Mouse (Mus musculus) stomach, postnatal 0 days (tissue): Measurements from ENCODE around the gene 2310057N15Rik. TPM values are rescaled to one million over a fixed set of nuclear protein-coding genes. Genes with fewer than 3 reads are reported as not detected.
"Not testable (repeated sequence)": the region's sequence is repeated elsewhere in the genome, so short reads cannot be mapped to it uniquely, and the experiment has no call there.

ENCODE experiments used
- ATAC-seq: fragments of 200-750 bp; cut with Nextera tagmentation; 2 replicates; pipeline ENCODE4 v1.8.0; 2017; ENCODE audit not compliant: low FRiP score, low TSS enrichment
- DNase-seq: peaks from one replicate; pipeline ENCODE4 v3.0.0-alpha.2; 2016; ENCODE audit warnings: low spot score
- H3K27ac ChIP-seq: fragments of 300-500 bp; sonication (generic); replicated peaks from 2 replicates; pipeline ENCODE4 v1.5.1; 2014; ENCODE audit warnings: mild to moderate bottlenecking, control low read depth
- H3K27me3 ChIP-seq: fragments of 300-500 bp; sonication (generic); 2 replicates; pipeline ENCODE4 v1.6.1; 2014; ENCODE audit warnings: low read length; ENCODE audit not compliant: control insufficient read depth, insufficient read depth
- H3K36me3 ChIP-seq: fragments of 300-500 bp; sonication (generic); 2 replicates; pipeline ENCODE4 v1.6.1; 2014; ENCODE audit warnings: low read length, mixed read lengths; ENCODE audit not compliant: control insufficient read depth, insufficient read depth
- H3K4me1 ChIP-seq: fragments of 300-500 bp; sonication (generic); replicated peaks from 2 replicates; pipeline ENCODE4 v1.6.1; 2014; ENCODE audit warnings: antibody characterized with exemption; ENCODE audit not compliant: control insufficient read depth, insufficient read depth
- H3K4me2 ChIP-seq: fragments of 300-500 bp; sonication (generic); replicated peaks from 2 replicates; pipeline ENCODE4 v1.6.1; 2014; ENCODE audit warnings: low read depth, mild to moderate bottlenecking, control low read depth, moderate library complexity
- H3K4me3 ChIP-seq: fragments of 300-500 bp; sonication (generic); 2 replicates; pipeline ENCODE4 v1.5.1; 2014; ENCODE audit warnings: low read depth, low read length, control low read depth
- H3K9ac ChIP-seq: fragments of 300-500 bp; sonication (generic); 2 replicates; pipeline ENCODE4 v1.6.1; 2014; ENCODE audit warnings: mild to moderate bottlenecking, low read length, control low read depth, mixed read lengths
- H3K9me3 ChIP-seq: fragments of 300-500 bp; sonication (generic); 2 replicates; pipeline ENCODE4 v1.6.1; 2016; ENCODE audit warnings: low read length; ENCODE audit not compliant: control insufficient read depth
- CTCF ChIP-seq: IDR thresholded peaks from 2 replicates; pipeline ENCODE4 v1.5.1; 2016; ENCODE audit warnings: antibody characterized with exemption, low read depth, mild to moderate bottlenecking, moderate library complexity
- EP300 ChIP-seq: optimal IDR thresholded peaks from 2 replicates; pipeline ENCODE3; 2016; ENCODE audit warnings: antibody characterized with exemption
- WGBS: fragments of 180-500 bp; shearing (Covaris S2); extraction: QIAGEN DNeasy Blood & Tissue Kit; methylation state at CpG from one replicate; pipeline ENCODE4 v1.1.7; 2014; 5-methylcytosine and 5-hydroxymethylcytosine counted together
- polyA plus RNA-seq: library from polyadenylated mRNA; unstranded; fragments of >200 nt; fragmentation: Nextera tagmentation; extraction: Ambion mirVana; gene quantifications from 2 replicates; pipeline ENCODE4 v1.2.1, GENCODE M21; 2015

Gene 2310057N15Rik
- polyA plus RNA-seq = not detected in 2 replicates

GRCm38 (mm10) chr16:88774106-88774505 is at the start of gene 2310057N15Rik:
2310057N15Rik (minus strand) TSS chr16:88774206.
- no peak for DNase-seq
- Histone ChIP-seq H3K4me2 (no peak within 1 kb of the TSS), H3K9me3 (no peaks in the 10 kb centered on the region), H3K4me1 (no peaks in the 10 kb centered on the region), H3K27me3 (no peaks in the 10 kb centered on the region), H3K27ac (no peak within 1 kb of the TSS), H3K9ac (no peak within 1 kb of the TSS), H3K36me3 (no peaks in the 10 kb centered on the region), H3K4me3 (no peak within 1 kb of the TSS)
- no peak for TF ChIP-seq CTCF
- no peak for TF ChIP-seq EP300
- 86% methylated on average over 2 of the region's 2 CpGs for WGBS
- ATAC-seq = no peak

- H3K4me3 ChIP-seq = no peak overlapping the region
- H3K36me3 ChIP-seq = no peaks in the 10 kb centered on the region
- H3K27ac ChIP-seq = no peak overlapping the region
- TF ChIP-seq CTCF = peak; percentile 74
- no peak for TF ChIP-seq EP300
- no peaks in the 10 kb centered on the region for H3K9me3 ChIP-seq
- H3K4me1 ChIP-seq = no peaks in the 10 kb centered on the region
- no peak overlapping the region for H3K9ac ChIP-seq
- ATAC-seq (no peak), DNase-seq (no peak)
- no peak overlapping the region for H3K4me2 ChIP-seq
- WGBS = 79% methylated on average over 3 of the region's 3 CpGs
- H3K27me3 ChIP-seq = no peaks in the 10 kb centered on the region
These were observed 49.7 kb upstream of the 2310057N15Rik start for GRCm38 (mm10) chr16:88823736-88824135.

GRCm38 (mm10) chr16:88820066-88820465 is 46.1 kb upstream of the 2310057N15Rik start, which contains the start of gene Krtap15:
Krtap15 (plus strand) TSS chr16:88820215.
- H3K27ac ChIP-seq = no peak within 1 kb of the TSS
- H3K36me3 ChIP-seq = no peaks in the 10 kb centered on the region
- no peak for DNase-seq
- no peaks in the 10 kb centered on the region for H3K4me1 ChIP-seq
- H3K9me3 ChIP-seq = no peaks in the 10 kb centered on the region
- no peak for TF ChIP-seq EP300
- no peak for TF ChIP-seq CTCF
- H3K4me3 ChIP-seq = no peak within 1 kb of the TSS
- H3K27me3 ChIP-seq = no peaks in the 10 kb centered on the region
- H3K4me2 ChIP-seq = no peak within 1 kb of the TSS
- no peak for ATAC-seq
- WGBS = 77% methylated on average over 3 of the region's 3 CpGs
- no peak within 1 kb of the TSS for H3K9ac ChIP-seq

- Histone ChIP-seq H3K9ac (no peak within 1 kb of the TSS), H3K27me3 (no peaks in the 10 kb centered on the region), H3K4me3 (no peak within 1 kb of the TSS), H3K4me1 (no peaks in the 10 kb centered on the region), H3K27ac (no peak within 1 kb of the TSS), H3K4me2 (no peak within 1 kb of the TSS), H3K36me3 (no peaks in the 10 kb centered on the region), H3K9me3 (no peaks in the 10 kb centered on the region)
- ATAC-seq (no peak), DNase-seq (no peak)
- TF ChIP-seq CTCF (no peak), EP300 (no peak)
- 73% methylated on average over 2 of the region's 2 CpGs for WGBS
These were observed 37.8 kb upstream of the 2310057N15Rik start, which contains the start of gene Gm20741 for GRCm38 (mm10) chr16:88811827-88812226. Gm20741 (minus strand) TSS chr16:88812220.

GRCm38 (mm10) chr16:88786786-88787185 is 12.8 kb upstream of the 2310057N15Rik start:
- Histone ChIP-seq H3K9me3 (no peaks in the 10 kb centered on the region), H3K4me2 (no peak overlapping the region), H3K36me3 (no peaks in the 10 kb centered on the region), H3K27me3 (no peaks in the 10 kb centered on the region), H3K27ac (no peak overlapping the region), H3K9ac (no peak overlapping the region), H3K4me3 (no peak overlapping the region), H3K4me1 (no peaks in the 10 kb centered on the region)
- ATAC-seq (no peak), DNase-seq (no peak)
- 71% methylated on average over 2 of the region's 2 CpGs for WGBS
- TF ChIP-seq CTCF (no peak), EP300 (no peak)

GRCm38 (mm10) chr16:88777596-88777995 is 3.6 kb upstream of the 2310057N15Rik start, which contains the start of gene Gm5965:
Gm5965 (plus strand) TSS chr16:88777896.
- no peak within 1 kb of the TSS for H3K4me2 ChIP-seq

GRCm38 (mm10) chr16:88758547-88758946 is 15.5 kb downstream of the 2310057N15Rik start, which contains the start of gene 2310034C09Rik:
2310034C09Rik (plus strand) TSS chr16:88758847.
- 74% methylated on average over 2 of the region's 3 CpGs for WGBS
- H3K4me3 ChIP-seq, H3K36me3 ChIP-seq, H3K4me1 ChIP-seq, H3K9ac ChIP-seq, H3K27me3 ChIP-seq, H3K27ac ChIP-seq, H3K4me2 ChIP-seq, H3K9me3 ChIP-seq, ATAC-seq, DNase-seq: not testable (repeated sequence)

More at GRCm38 (mm10) chr16:88777596-88777995, 3.6 kb upstream of the 2310057N15Rik start, which contains the start of gene Gm5965:
- no peak within 1 kb of the TSS for H3K27ac ChIP-seq
- no peaks in the 10 kb centered on the region for H3K9me3 ChIP-seq
- 88% methylated on average over 5 of the region's 6 CpGs for WGBS
- no peaks in the 10 kb centered on the region for H3K4me1 ChIP-seq
- H3K4me3 ChIP-seq = no peak within 1 kb of the TSS
- H3K9ac ChIP-seq = no peak within 1 kb of the TSS
- TF ChIP-seq EP300 = no peak
- TF ChIP-seq CTCF = no peak
- no peaks in the 10 kb centered on the region for H3K36me3 ChIP-seq
- H3K27me3 ChIP-seq = no peaks in the 10 kb centered on the region
- no peak for ATAC-seq
- DNase-seq = no peak

GRCm38 (mm10) chr16:88751535-88751934 is 22.5 kb downstream of the 2310057N15Rik start, which contains the start of gene Krtap13:
Krtap13 (minus strand) TSS chr16:88751635.
- H3K4me3 ChIP-seq, H3K9me3 ChIP-seq, H3K9ac ChIP-seq, H3K4me2 ChIP-seq, ATAC-seq, DNase-seq, H3K4me1 ChIP-seq, H3K36me3 ChIP-seq, H3K27me3 ChIP-seq, H3K27ac ChIP-seq: not testable (repeated sequence)
- 84% methylated on average over 3 of the region's 3 CpGs for WGBS
